Mouse (Mus musculus) hindbrain, postnatal 0 days (tissue): ENCODE data around the gene Mip. TPM values are rescaled to one million over a fixed set of nuclear protein-coding genes. Genes with fewer than 3 reads are reported as not detected.
"Not testable (repeated sequence)": the region's sequence is repeated elsewhere in the genome, so short reads cannot be mapped to it uniquely, and the experiment has no call there.

Experiments
- ATAC-seq: fragments of 200-750 bp; cut with Nextera tagmentation; 2 replicates; pipeline ENCODE4 v1.8.0; 2017; ENCODE audit warnings: mild to moderate bottlenecking, moderate TSS enrichment, moderate library complexity
- DNase-seq: peaks from one replicate; pipeline ENCODE4 v3.0.0-alpha.2; 2015; ENCODE audit warnings: low spot score
- H3K27ac ChIP-seq: fragments of 300-500 bp; sonication (generic); 2 replicates; pipeline ENCODE4 v1.5.1; 2014; ENCODE audit warnings: mild to moderate bottlenecking
- H3K27me3 ChIP-seq: fragments of 300-500 bp; sonication (generic); 2 replicates; pipeline ENCODE4 v1.6.1; 2014; ENCODE audit warnings: low read length, mixed read lengths; ENCODE audit not compliant: insufficient read depth
- H3K36me3 ChIP-seq: fragments of 300-500 bp; sonication (generic); 2 replicates; pipeline ENCODE4 v1.6.1; 2014; ENCODE audit warnings: low read length, mixed read lengths; ENCODE audit not compliant: insufficient read depth
- H3K4me1 ChIP-seq: fragments of 300-500 bp; sonication (generic); 2 replicates; pipeline ENCODE4 v1.6.1; 2014; ENCODE audit warnings: antibody characterized with exemption, low read length, mixed read lengths; ENCODE audit not compliant: insufficient read depth
- H3K4me2 ChIP-seq: fragments of 300-500 bp; sonication (generic); 2 replicates; pipeline ENCODE4 v1.6.1; 2014; ENCODE audit warnings: low read depth, mild to moderate bottlenecking, low read length, moderate library complexity, mixed read lengths
- H3K4me3 ChIP-seq: fragments of 300-500 bp; sonication (generic); 2 replicates; pipeline ENCODE4 v1.5.1; 2014; ENCODE audit warnings: low read length
- H3K9ac ChIP-seq: fragments of 300-500 bp; sonication (generic); replicated peaks from 2 replicates; pipeline ENCODE4 v1.6.1; 2014; ENCODE audit warnings: mild to moderate bottlenecking, low read length, moderate library complexity, mixed read lengths
- H3K9me3 ChIP-seq: fragments of 300-500 bp; sonication (generic); 2 replicates; pipeline ENCODE4 v1.6.1; 2016; ENCODE audit warnings: low read length, mixed read lengths
- CTCF ChIP-seq: IDR thresholded peaks from 2 replicates; pipeline ENCODE4 v1.5.1; 2016; ENCODE audit warnings: antibody characterized with exemption, control low read depth, low read depth
- WGBS: fragments of 180-500 bp; shearing (Covaris S2); extraction: QIAGEN DNeasy Blood & Tissue Kit; methylation state at CpG from one replicate; pipeline ENCODE4 v1.1.7; 2014; 5-methylcytosine and 5-hydroxymethylcytosine counted together
- polyA plus RNA-seq: library from polyadenylated mRNA; unstranded; fragments of >200 nt; fragmentation: Nextera tagmentation; extraction: Ambion mirVana; gene quantifications from 2 replicates; pipeline ENCODE4 v1.2.1, GENCODE M21; 2015
- total RNA-seq: library from RNA; depleted of rRNA; stranded (reverse); fragments of >200 nt; gene quantifications from 2 replicates; pipeline ENCODE4 v1.2.3, GENCODE M21; 2014

The Mip gene
- total and polyA plus RNA-seq, 2 experiments from 2014 or later: 0.21 TPM; not detected in 1

- DNase-seq (no peak), ATAC-seq (no peak; the same call in 1 of the 2 replicates)
- Histone ChIP-seq H3K27me3 (no peaks in the 10 kb centered on the region), H3K36me3 (no peaks in the 10 kb centered on the region), H3K9ac (peak overlapping the region; percentile 63), H3K4me1 (peaks cover 5% of the 10 kb centered on the region; the same call in 1 of the 2 replicates), H3K4me2 (peak overlapping the region; percentile 90), H3K27ac (no peak overlapping the region), H3K9me3 (no peaks in the 10 kb centered on the region), H3K4me3 (peak overlapping the region; percentile 52)
- TF ChIP-seq CTCF: no peak
- WGBS: 29% methylated on average over 14 of the region's 14 CpGs
Observed at GRCm38 (mm10) chr10:128210954-128211353, 14.7 kb upstream of the Mip start.

GRCm38 (mm10) chr10:128211390-128212108, 14.1 kb upstream of the Mip start, which contains the start of gene Spryd4:
Gene Spryd4, minus strand, starts transcription at chr10:128211807.
- peak; percentile 59 for TF ChIP-seq CTCF
- Histone ChIP-seq H3K4me3 (peak within 1 kb of the TSS; percentile 52), H3K27me3 (no peaks in the 10 kb centered on the region), H3K4me1 (peaks cover 5% of the 10 kb centered on the region; the same call in 1 of the 2 replicates), H3K9me3 (no peaks in the 10 kb centered on the region), H3K36me3 (no peaks in the 10 kb centered on the region), H3K9ac (peak within 1 kb of the TSS; percentile 63), H3K27ac (peak within 1 kb of the TSS; percentile 60), H3K4me2 (peak within 1 kb of the TSS; percentile 90)
- under 1% methylated on average over 30 of the region's 30 CpGs for WGBS
- ATAC-seq: peak; percentile 97
- DNase-seq: peak; percentile 98

GRCm38 (mm10) chr10:128212148-128212547, 13.5 kb upstream of the Mip start:
- Histone ChIP-seq H3K36me3 (no peaks in the 10 kb centered on the region), H3K27me3 (no peaks in the 10 kb centered on the region), H3K4me1 (peaks cover 5% of the 10 kb centered on the region; the same call in 1 of the 2 replicates), H3K27ac (peak overlapping the region; percentile 60), H3K4me3 (peak overlapping the region; percentile 52), H3K9ac (peak overlapping the region; percentile 63; the same call in 1 of the 2 replicates), H3K4me2 (peak overlapping the region; percentile 90), H3K9me3 (no peaks in the 10 kb centered on the region)
- no peak; the same call in 1 of the 2 replicates for ATAC-seq
- 53% methylated on average over 6 of the region's 6 CpGs for WGBS
- DNase-seq: no peak
- TF ChIP-seq CTCF: no peak

- Histone ChIP-seq H3K9me3 (no peaks in the 10 kb centered on the region), H3K36me3 (no peaks in the 10 kb centered on the region), H3K4me1 (peaks cover 5% of the 10 kb centered on the region; the same call in 1 of the 2 replicates), H3K9ac (peak overlapping the region; percentile 37; the same call in 1 of the 2 replicates), H3K4me2 (peak overlapping the region; percentile 53), H3K27ac (peak overlapping the region; percentile 56; the same call in 1 of the 2 replicates), H3K4me3 (peak overlapping the region; percentile 25), H3K27me3 (no peaks in the 10 kb centered on the region)
- peak; percentile 70 for DNase-seq
- ATAC-seq: peak; percentile 35; the same call in 1 of the 2 replicates
- TF ChIP-seq CTCF: peak; percentile 78
- WGBS: under 1% methylated on average over 18 of the region's 18 CpGs
Observed at GRCm38 (mm10) chr10:128212871-128213323, 12.7 kb upstream of the Mip start.

- H3K9me3 ChIP-seq, H3K4me2 ChIP-seq, DNase-seq: not testable (repeated sequence)
Observed at GRCm38 (mm10) chr10:128214112-128214511, 11.5 kb upstream of the Mip start.

GRCm38 (mm10) chr10:128214981-128215380, 10.7 kb upstream of the Mip start:
- ATAC-seq (no peak), DNase-seq (no peak)
- peak; percentile 2; the same call in 1 of the 2 replicates for TF ChIP-seq CTCF
- no peaks in the 10 kb centered on the region for H3K27me3 ChIP-seq
- no peaks in the 10 kb centered on the region for H3K9me3 ChIP-seq
- no peak overlapping the region for H3K4me3 ChIP-seq
- H3K4me1 ChIP-seq: peaks cover 5% of the 10 kb centered on the region; the same call in 1 of the 2 replicates
- WGBS: 82% methylated on average over 5 of the region's 5 CpGs
- no peak overlapping the region for H3K9ac ChIP-seq
- H3K27ac ChIP-seq: no peak overlapping the region
- no peak overlapping the region for H3K4me2 ChIP-seq
- no peaks in the 10 kb centered on the region for H3K36me3 ChIP-seq

More at GRCm38 (mm10) chr10:128214112-128214511, 11.5 kb upstream of the Mip start:
- not testable (repeated sequence) for ATAC-seq, H3K4me3 ChIP-seq, H3K9ac ChIP-seq, H3K36me3 ChIP-seq, H3K4me1 ChIP-seq, H3K27me3 ChIP-seq, H3K27ac ChIP-seq
- WGBS: 93% methylated on average over 4 of the region's 4 CpGs
